Mouse (Mus musculus) effector memory CD4-positive, alpha-beta T cell, adult 5 months (primary cell): ENCODE measurements around the gene Esrrb. TPM values are rescaled to one million over a fixed set of nuclear protein-coding genes. Genes with fewer than 3 reads are reported as not detected.

Experiments
- polyA plus RNA-seq: library from polyadenylated mRNA; unstranded; fragments of 100-300 nt; shearing (Covaris generic); gene quantifications from one replicate; pipeline ENCODE4 v1.2.1, GENCODE M21; 2017

Gene Esrrb
- not detected for polyA plus RNA-seq

GRCm38 (mm10) chr12:86360696-86361631 is at the start of gene Esrrb:
Gene Esrrb, plus strand, starts transcription at chr12:86361117.

Other genes with a start within 250 kb of the Esrrb start
- gene Gpatch2l, start 119.3 kb upstream of the Esrrb start, polyA plus RNA-seq, result 31.7 TPM